Mouse (Mus musculus) embryonic facial prominence, embryonic 14.5 days (tissue): ENCODE measurements around the gene Cbr2. TPM values are rescaled to one million over a fixed set of nuclear protein-coding genes. Genes with fewer than 3 reads are reported as not detected.
A peak's percentile ranks its signal among the peaks of the same experiment; 100 is the strongest.
"Not testable (repeated sequence)": the region's sequence is repeated elsewhere in the genome, so short reads cannot be mapped to it uniquely, and the experiment has no call there.

Source experiments
- ATAC-seq: fragments of 200-750 bp; cut with Nextera tagmentation; 2 replicates; pipeline ENCODE4 v1.8.0; 2017; ENCODE audit warnings: low read depth, moderate number of reproducible peaks, moderate TSS enrichment
- DNase-seq: peaks from one replicate; pipeline ENCODE4 v3.0.0-alpha.2; 2015; ENCODE audit warnings: low spot score
- H3K27ac ChIP-seq: fragments of 300-500 bp; sonication (generic); replicated peaks from 2 replicates; pipeline ENCODE4 v1.5.1; 2014; ENCODE audit warnings: low read depth, mild to moderate bottlenecking, low read length, moderate library complexity
- H3K27me3 ChIP-seq: fragments of 300-500 bp; sonication (generic); replicated peaks from 2 replicates; pipeline ENCODE4 v1.6.1; 2014; ENCODE audit warnings: low read length; ENCODE audit not compliant: control insufficient read depth, insufficient read depth
- H3K36me3 ChIP-seq: fragments of 300-500 bp; sonication (generic); 2 replicates; pipeline ENCODE4 v1.6.1; 2014; ENCODE audit warnings: low read length, mixed read lengths; ENCODE audit not compliant: control insufficient read depth, insufficient read depth
- H3K4me1 ChIP-seq: fragments of 300-500 bp; sonication (generic); 2 replicates; pipeline ENCODE4 v1.6.1; 2014; ENCODE audit warnings: antibody characterized with exemption, low read length; ENCODE audit not compliant: control insufficient read depth, insufficient read depth
- H3K4me2 ChIP-seq: fragments of 300-500 bp; sonication (generic); 2 replicates; pipeline ENCODE4 v1.6.1; 2014; ENCODE audit warnings: low read depth, mild to moderate bottlenecking, low read length, moderate library complexity, mixed read lengths
- H3K4me3 ChIP-seq: fragments of 300-500 bp; sonication (generic); 2 replicates; pipeline ENCODE4 v1.5.1; 2014; ENCODE audit warnings: low read depth, mild to moderate bottlenecking, low read length
- H3K9ac ChIP-seq: fragments of 300-500 bp; sonication (generic); 2 replicates; pipeline ENCODE4 v1.6.1; 2014; ENCODE audit warnings: low read depth, mild to moderate bottlenecking, low read length, moderate library complexity, mixed read lengths
- H3K9me3 ChIP-seq: fragments of 300-500 bp; sonication (generic); 2 replicates; pipeline ENCODE4 v1.6.1; 2016; ENCODE audit warnings: low read length; ENCODE audit not compliant: control insufficient read depth
- WGBS: fragments of 180-500 bp; shearing (Covaris S2); extraction: QIAGEN DNeasy Blood & Tissue Kit; methylation state at CpG from one replicate; pipeline ENCODE4 v1.1.7; 2014; 5-methylcytosine and 5-hydroxymethylcytosine counted together
- polyA plus RNA-seq: library from polyadenylated mRNA; unstranded; fragments of >200 nt; fragmentation: Nextera tagmentation; extraction: Ambion mirVana; gene quantifications from 2 replicates; pipeline ENCODE4 v1.2.1, GENCODE M21; 2014

Gene Cbr2
- 58.3 and 113 TPM in 2 replicates for polyA plus RNA-seq

DNA sequence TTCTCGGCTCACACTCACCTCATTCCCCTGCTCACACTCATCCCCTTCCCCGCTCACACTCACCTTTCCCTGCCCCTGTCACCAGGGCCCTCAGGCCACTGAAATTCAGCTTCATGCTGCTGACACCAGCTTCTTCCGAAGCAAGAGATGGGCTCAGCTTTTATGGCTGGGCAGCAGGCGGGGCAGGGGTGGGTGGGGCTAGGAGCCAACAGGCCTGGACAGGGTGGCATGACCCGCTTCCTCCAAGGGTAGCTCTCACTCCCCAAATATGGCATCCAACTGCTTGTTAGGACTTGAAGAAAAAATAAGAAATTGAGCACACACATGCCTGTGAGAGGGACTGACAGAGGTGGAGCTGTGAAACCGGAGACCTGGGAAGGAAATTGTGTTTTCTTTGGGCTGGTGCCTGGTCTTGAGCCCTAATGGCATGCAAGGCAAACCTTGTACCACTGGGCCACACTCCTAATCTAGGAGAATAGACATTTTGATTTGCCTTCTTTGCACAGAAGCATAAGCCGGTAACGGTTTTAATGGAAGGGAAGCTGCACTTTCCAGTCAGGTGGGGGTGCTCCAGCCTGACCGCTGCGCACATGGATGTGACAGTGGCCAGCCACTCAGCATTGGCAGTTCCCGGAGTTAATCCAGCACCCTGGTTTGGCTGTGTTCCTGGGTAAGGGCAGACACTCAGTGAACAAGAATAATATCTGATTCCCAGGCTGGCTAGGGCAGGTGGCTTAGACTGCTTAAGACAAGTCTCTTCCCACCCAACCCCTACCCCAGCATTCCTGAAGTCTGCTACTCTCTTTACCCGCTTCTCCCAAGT lies at the start of gene Cbr2:
Gene Cbr2 (minus strand): TSS at position 257 of the 823 bp plus-strand sequence.
- no peak within 1 kb of the TSS for H3K4me3 ChIP-seq
- DNase-seq (peak; percentile 81), ATAC-seq (peak; percentile 38; the same call in 1 of the 2 replicates)
- no peaks in the 10 kb centered on the region for H3K9me3 ChIP-seq
- no peaks in the 10 kb centered on the region for H3K27me3 ChIP-seq
- peaks cover 6% of the 10 kb centered on the region; the same call in 1 of the 2 replicates for H3K4me1 ChIP-seq
- 57% methylated on average over 12 of the region's 12 CpGs for WGBS
- H3K9ac ChIP-seq, result no peak within 1 kb of the TSS
- no peaks in the 10 kb centered on the region for H3K36me3 ChIP-seq
- peak within 1 kb of the TSS; percentile 52; the same call in 1 of the 2 replicates for H3K27ac ChIP-seq
- H3K4me2 ChIP-seq, result peak within 1 kb of the TSS; percentile 12

DNA sequence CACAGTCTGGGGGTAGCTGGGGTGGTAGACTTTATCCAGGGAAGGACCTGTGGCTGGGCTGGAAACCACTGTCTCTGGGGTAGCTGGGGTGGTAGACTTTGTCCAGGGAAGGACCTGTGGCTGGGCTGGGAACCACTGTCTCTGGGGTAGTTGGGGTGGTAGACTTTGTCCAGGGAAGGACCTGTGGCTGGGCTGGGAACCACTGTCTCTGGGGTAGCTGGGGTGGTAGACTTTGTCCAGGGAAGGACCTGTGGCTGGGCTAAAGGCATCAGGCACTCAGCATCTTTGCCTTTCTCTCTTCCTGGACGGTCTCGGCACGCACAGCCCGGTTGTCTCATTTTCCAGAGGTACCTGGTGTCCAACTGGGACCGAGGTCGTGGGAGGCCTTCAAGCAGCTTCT lies 49.4 kb upstream of the Cbr2 start:
- H3K27me3 ChIP-seq, H3K4me3 ChIP-seq, H3K9me3 ChIP-seq, ATAC-seq, DNase-seq, H3K9ac ChIP-seq, H3K27ac ChIP-seq, H3K4me2 ChIP-seq: not testable (repeated sequence)
- peaks cover 29% of the 10 kb centered on the region; the same call in 1 of the 2 replicates for H3K36me3 ChIP-seq
- WGBS, result 95% methylated on average over 4 of the region's 6 CpGs
- H3K4me1 ChIP-seq, result peaks cover 10% of the 10 kb centered on the region

- no peak overlapping the region for H3K27ac ChIP-seq
- no peak for ATAC-seq
- no peak for DNase-seq
- no peaks in the 10 kb centered on the region for H3K27me3 ChIP-seq
- H3K9me3 ChIP-seq, result no peaks in the 10 kb centered on the region
- H3K4me1 ChIP-seq, result peaks cover 5% of the 10 kb centered on the region
- H3K4me3 ChIP-seq, result no peak overlapping the region
- WGBS, result 92% methylated on average over 1 of the region's 1 CpGs
- H3K4me2 ChIP-seq, result no peak overlapping the region
- peaks cover 20% of the 10 kb centered on the region; the same call in 1 of the 2 replicates for H3K36me3 ChIP-seq
- H3K9ac ChIP-seq, result no peak overlapping the region; the same call in 1 of the 2 replicates
Measured at GRCm38 (mm10) chr11:120779876-120780275, 48.0 kb upstream of the Cbr2 start.

- H3K27me3 ChIP-seq, result no peaks in the 10 kb centered on the region
- no peaks in the 10 kb centered on the region for H3K9me3 ChIP-seq
- H3K4me2 ChIP-seq, result no peak overlapping the region
- H3K9ac ChIP-seq, result no peak overlapping the region
- WGBS, result 32% methylated on average over 6 of the region's 6 CpGs
- H3K4me3 ChIP-seq, result no peak overlapping the region
- H3K27ac ChIP-seq, result no peak overlapping the region
- H3K36me3 ChIP-seq, result peaks cover 19% of the 10 kb centered on the region; the same call in 1 of the 2 replicates
- DNase-seq, result no peak
- no peak for ATAC-seq
- no peaks in the 10 kb centered on the region for H3K4me1 ChIP-seq
Measured at GRCm38 (mm10) chr11:120777123-120777522, 45.2 kb upstream of the Cbr2 start.

GRCm38 (mm10) chr11:120775774-120776469 lies 44.0 kb upstream of the Cbr2 start:
- Histone ChIP-seq H3K27ac (no peak overlapping the region), H3K9ac (no peak overlapping the region), H3K9me3 (no peaks in the 10 kb centered on the region), H3K27me3 (no peaks in the 10 kb centered on the region), H3K4me2 (no peak overlapping the region; the same call in 1 of the 2 replicates), H3K4me1 (no peaks in the 10 kb centered on the region), H3K36me3 (0 out of 2 replicates have a peak, but pooled peaks cover 12% of the 10 kb centered on the region), H3K4me3 (no peak overlapping the region)
- peak; percentile 92 for DNase-seq
- 26% methylated on average over 15 of the region's 15 CpGs for WGBS
- peak; percentile 92 for ATAC-seq

DNA sequence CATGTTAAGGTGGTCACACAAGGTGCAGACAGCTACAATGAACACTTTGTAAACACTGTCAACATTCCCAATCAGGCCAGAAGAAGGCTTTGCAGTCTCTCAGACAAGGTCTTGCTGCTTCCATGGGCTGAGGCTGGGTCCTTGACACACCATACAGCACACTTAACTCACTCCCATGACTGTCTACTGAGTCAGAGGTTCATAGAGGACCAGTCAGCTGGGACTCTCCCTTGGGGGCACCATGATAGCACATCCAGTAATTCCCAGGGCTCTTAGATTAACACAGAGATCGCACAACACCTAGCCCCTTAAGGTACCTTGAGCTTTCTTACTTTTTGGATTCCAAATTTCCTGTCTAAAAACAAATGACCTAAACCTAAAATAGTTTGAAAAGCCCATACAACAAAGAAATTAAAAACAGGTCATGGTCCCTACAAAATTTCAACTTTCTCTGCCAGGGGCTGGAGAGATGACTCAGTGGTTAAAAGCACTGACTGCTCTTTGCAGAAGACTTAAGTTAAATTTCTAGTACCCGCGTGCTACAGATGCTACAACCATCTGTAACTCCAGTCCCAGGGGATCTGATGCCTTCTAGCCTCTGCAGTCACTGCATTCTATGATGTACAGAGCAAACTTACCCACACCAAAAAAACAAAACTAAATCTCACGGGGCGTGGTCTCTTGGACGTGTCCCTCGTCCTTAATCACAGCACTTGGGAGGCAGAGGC lies 41.7 kb upstream of the Cbr2 start:
- Histone ChIP-seq H3K9me3 (no peaks in the 10 kb centered on the region), H3K4me3 (no peak overlapping the region), H3K36me3 (no peaks in the 10 kb centered on the region), H3K9ac (no peak overlapping the region), H3K4me1 (no peaks in the 10 kb centered on the region), H3K4me2 (no peak overlapping the region), H3K27ac (no peak overlapping the region), H3K27me3 (no peaks in the 10 kb centered on the region)
- DNase-seq (no peak), ATAC-seq (no peak)
- 79% methylated on average over 7 of the region's 7 CpGs for WGBS

GRCm38 (mm10) chr11:120772749-120773148 lies 40.8 kb upstream of the Cbr2 start:
- Histone ChIP-seq H3K27me3 (no peaks in the 10 kb centered on the region), H3K27ac (no peak overlapping the region), H3K36me3 (no peaks in the 10 kb centered on the region), H3K9me3 (no peaks in the 10 kb centered on the region), H3K4me2 (no peak overlapping the region), H3K4me3 (no peak overlapping the region), H3K9ac (no peak overlapping the region), H3K4me1 (no peaks in the 10 kb centered on the region)
- no peak for DNase-seq
- no peak for ATAC-seq
- 73% methylated on average over 3 of the region's 3 CpGs for WGBS

- no peak for ATAC-seq
- no peaks in the 10 kb centered on the region for H3K4me1 ChIP-seq
- no peak overlapping the region for H3K4me3 ChIP-seq
- no peaks in the 10 kb centered on the region for H3K9me3 ChIP-seq
- no peak overlapping the region for H3K27ac ChIP-seq
- no peak overlapping the region for H3K9ac ChIP-seq
- no peaks in the 10 kb centered on the region for H3K36me3 ChIP-seq
- no peak for DNase-seq
- 89% methylated on average over 1 of the region's 1 CpGs for WGBS
- H3K4me2 ChIP-seq, result no peak overlapping the region
- no peaks in the 10 kb centered on the region for H3K27me3 ChIP-seq
Measured at GRCm38 (mm10) chr11:120768206-120768605, 36.3 kb upstream of the Cbr2 start.
